Comparison of ENCODE assay signal across 8 mouse cellular contexts in the genomic region with DNA sequence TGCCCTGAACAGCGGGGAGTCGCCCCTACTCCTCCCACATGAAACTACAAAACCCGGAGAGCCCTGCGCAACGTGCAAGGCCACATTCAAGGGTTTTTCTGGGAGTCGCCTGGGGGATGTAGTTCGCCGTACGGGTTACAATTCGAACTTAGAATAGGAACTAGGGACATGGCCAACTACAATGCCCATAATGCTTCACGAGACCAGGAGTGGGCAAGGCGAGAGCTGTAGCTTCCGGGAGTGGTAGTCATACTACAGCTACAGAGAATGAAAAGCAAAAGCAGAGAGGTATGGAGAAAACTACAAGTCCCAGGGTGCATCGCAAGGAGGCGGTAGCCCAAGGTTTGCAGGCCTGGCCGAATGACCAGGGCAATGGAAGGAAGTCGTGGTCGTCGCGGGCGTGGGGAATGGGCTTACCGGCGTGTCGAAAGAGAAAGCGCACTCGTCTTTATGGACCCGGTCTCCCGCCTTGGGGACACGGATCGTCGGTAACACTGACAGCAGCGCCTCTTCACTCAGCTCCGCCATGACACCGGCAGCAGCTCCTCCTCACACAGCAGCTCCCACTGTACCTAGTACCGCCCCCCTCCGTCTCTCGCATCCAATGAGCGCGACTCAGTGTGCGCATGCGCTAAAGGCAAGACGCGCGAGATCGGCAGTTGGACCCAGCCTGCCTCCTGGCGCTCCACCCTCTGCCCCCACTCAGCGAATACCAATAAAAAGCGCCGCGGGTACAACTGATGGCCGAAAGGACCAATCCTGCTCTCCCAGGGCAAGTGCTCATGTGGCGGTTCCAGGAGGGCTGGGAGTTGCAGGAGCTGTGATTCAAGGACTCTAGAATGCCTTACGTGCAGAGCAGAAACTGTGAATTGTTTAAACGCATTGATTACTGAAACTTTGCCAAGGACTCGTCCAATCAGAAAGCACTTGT. TPM values are rescaled to one million over a fixed set of nuclear protein-coding genes. Genes with fewer than 3 reads are reported as not detected.
DNase-seq lines count a peak whose midpoint lies in the region; ATAC-seq and TF ChIP-seq lines count a peak whose summit lies in the region.

A gene (minus strand): TSS at position 617 of the 931 bp plus-strand sequence.
A gene (plus strand): TSS at position 680 of the 931 bp plus-strand sequence.

- peak within 1 kb of the TSS; percentile 79 for H3K9ac ChIP-seq in heart, embryonic 12.5 days
- H3K9ac ChIP-seq in kidney, postnatal 0 days (ENCODE audit: low read depth, low read length) = peak within 1 kb of the TSS; percentile 70
- H3K9ac ChIP-seq in liver, embryonic 11.5 days (ENCODE audit: low read depth, low read length) = peak within 1 kb of the TSS; percentile 95
- H3K9ac ChIP-seq in stomach, embryonic 14.5 days (replicated peaks; ENCODE audit: low read depth, low read length) = peak within 1 kb of the TSS; percentile 52

- peak within 1 kb of the TSS; percentile 85 for H3K27ac ChIP-seq in heart, embryonic 12.5 days (ENCODE audit: poor library complexity, severe bottlenecking)
- peak within 1 kb of the TSS; percentile 92 for H3K27ac ChIP-seq in kidney, postnatal 0 days
- peak within 1 kb of the TSS; percentile 75 for H3K27ac ChIP-seq in liver, embryonic 11.5 days (ENCODE audit: low read depth, low read length)
- H3K27ac ChIP-seq in stomach, embryonic 14.5 days (ENCODE audit: low read length) = peak within 1 kb of the TSS; percentile 84

- no peaks in the 10 kb centered on the region for H3K9me3 ChIP-seq in heart, embryonic 12.5 days (replicated peaks)
- no peaks in the 10 kb centered on the region for H3K9me3 ChIP-seq in kidney, postnatal 0 days (replicated peaks; ENCODE audit: low read length)
- H3K9me3 ChIP-seq in liver, embryonic 11.5 days (ENCODE audit: control insufficient read depth, low read length) = no peaks in the 10 kb centered on the region
- H3K9me3 ChIP-seq in stomach, embryonic 14.5 days (ENCODE audit: control insufficient read depth, low read depth, low read length) = no peaks in the 10 kb centered on the region

- under 1% methylated on average over 55 of the region's 55 CpGs for WGBS in heart, embryonic 12.5 days
- under 1% methylated on average over 55 of the region's 55 CpGs for WGBS in kidney, postnatal 0 days
- WGBS in liver, embryonic 11.5 days = under 1% methylated on average over 55 of the region's 55 CpGs
- under 1% methylated on average over 55 of the region's 55 CpGs for WGBS in stomach, embryonic 14.5 days

- peaks cover 47% of the 10 kb centered on the region for H3K36me3 ChIP-seq in heart, embryonic 12.5 days
- peaks cover 18% of the 10 kb centered on the region for H3K36me3 ChIP-seq in kidney, postnatal 0 days (ENCODE audit: insufficient read depth, low read length)
- H3K36me3 ChIP-seq in liver, embryonic 11.5 days (ENCODE audit: control insufficient read depth, insufficient read depth, low read length) = peaks cover 29% of the 10 kb centered on the region
- peaks cover 37% of the 10 kb centered on the region for H3K36me3 ChIP-seq in stomach, embryonic 14.5 days (ENCODE audit: control insufficient read depth, insufficient read depth, low read length)

- peak within 1 kb of the TSS; percentile 94 for H3K4me2 ChIP-seq in heart, embryonic 12.5 days
- H3K4me2 ChIP-seq in kidney, postnatal 0 days (ENCODE audit: low read length) = peak within 1 kb of the TSS; percentile 89
- H3K4me2 ChIP-seq in liver, embryonic 11.5 days = peak within 1 kb of the TSS; percentile 89
- H3K4me2 ChIP-seq in stomach, embryonic 14.5 days (replicated peaks; ENCODE audit: low read depth, low read length) = peak within 1 kb of the TSS; percentile 81

- H3K27me3 ChIP-seq in heart, embryonic 12.5 days (replicated peaks) = no peaks in the 10 kb centered on the region
- no peaks in the 10 kb centered on the region for H3K27me3 ChIP-seq in kidney, postnatal 0 days (ENCODE audit: insufficient read depth, low read length)
- no peaks in the 10 kb centered on the region for H3K27me3 ChIP-seq in liver, embryonic 11.5 days (replicated peaks; ENCODE audit: control insufficient read depth, insufficient read depth, low read length)
- H3K27me3 ChIP-seq in stomach, embryonic 14.5 days (ENCODE audit: control insufficient read depth, insufficient read depth, low read length) = no peaks in the 10 kb centered on the region

- peak; percentile 100 for DNase-seq in CD4-positive helper T cell, adult 2 months (ENCODE audit: low read depth, low spot score)
- DNase-seq in brain, embryonic 18.5 days (ENCODE audit: low read depth, low spot score) = peak; percentile 100
- peak; percentile 100 for DNase-seq in kidney, postnatal 0 days (ENCODE audit: low spot score)
- peak; percentile 98 for DNase-seq in liver, embryonic 11.5 days (ENCODE audit: low spot score)
- DNase-seq in naive thymus-derived CD4-positive, alpha-beta T cell, adult 2 months (ENCODE audit: low read depth) = peak; percentile 99

- peak; percentile 80 for ATAC-seq in erythroid progenitor cell, adult 5-6 weeks (replicated peaks; ENCODE audit: low FRiP score, poor library complexity, severe bottlenecking)
- ATAC-seq in heart, embryonic 12.5 days (ENCODE audit: insufficient number of reproducible peaks, low FRiP score) = peak; percentile 96
- ATAC-seq in kidney, postnatal 0 days (replicated peaks; ENCODE audit: low FRiP score, low read depth) = peak; percentile 94
- peak; percentile 89 for ATAC-seq in liver, embryonic 11.5 days (replicated peaks; ENCODE audit: low FRiP score)
- peak; percentile 93 for ATAC-seq in stomach, embryonic 14.5 days (ENCODE audit: insufficient number of reproducible peaks, insufficient read depth, low FRiP score, low read depth)

- peaks cover 19% of the 10 kb centered on the region for H3K4me1 ChIP-seq in heart, embryonic 12.5 days (replicated peaks)
- peaks cover 5% of the 10 kb centered on the region; the same call in 1 of the 2 replicates for H3K4me1 ChIP-seq in kidney, postnatal 0 days (replicated peaks; ENCODE audit: insufficient read depth, low read length)
- H3K4me1 ChIP-seq in liver, embryonic 11.5 days (replicated peaks; ENCODE audit: control insufficient read depth, insufficient read depth, low read length) = peaks cover 5% of the 10 kb centered on the region; the same call in 1 of the 2 replicates
- peaks cover 6% of the 10 kb centered on the region; the same call in 1 of the 2 replicates for H3K4me1 ChIP-seq in stomach, embryonic 14.5 days (ENCODE audit: control insufficient read depth, insufficient read depth, low read length)

- peak; percentile 45 for TF ChIP-seq CTCF in kidney, postnatal 0 days (IDR thresholded peaks at IDR 0.05; ENCODE audit: low read depth)

- H3K4me3 ChIP-seq in heart, embryonic 12.5 days = peak within 1 kb of the TSS; percentile 68
- peak within 1 kb of the TSS; percentile 67 for H3K4me3 ChIP-seq in kidney, postnatal 0 days (replicated peaks; ENCODE audit: low read depth, low read length)
- peak within 1 kb of the TSS; percentile 90 for H3K4me3 ChIP-seq in liver, embryonic 11.5 days (ENCODE audit: low read depth, low read length)
- H3K4me3 ChIP-seq in stomach, embryonic 14.5 days (ENCODE audit: low read depth, low read length) = peak within 1 kb of the TSS; percentile 69

RNA-seq across cellular contexts. Expression of the first gene that starts in this region (rescaled TPM):
- 35.6 and 60.5 TPM in 2 replicates for total RNA-seq in erythroid progenitor cell, adult 5-6 weeks (2015; ENCODE audit: low replicate concordance)
- 41.2 and 53.1 TPM in 2 replicates for total RNA-seq in erythroid progenitor cell, adult 5-6 weeks (2017; ENCODE audit: low replicate concordance)
- 119 and 121 TPM in 2 replicates for polyA plus RNA-seq in heart, embryonic 12.5 days (2016; fragmentation: Nextera tagmentation; extraction: Ambion mirVana)
- 96.6 and 106 TPM in 2 replicates for polyA plus RNA-seq in kidney, postnatal 0 days (2015; fragmentation: Nextera tagmentation; extraction: Ambion mirVana)
- 115 and 118 TPM in 2 replicates for polyA plus RNA-seq in liver, embryonic 11.5 days (2014; fragmentation: Nextera tagmentation; extraction: Ambion mirVana)
- polyA plus RNA-seq in stomach, embryonic 14.5 days (2014; fragmentation: Nextera tagmentation; extraction: Ambion mirVana) = 121 and 123 TPM in 2 replicates

RNA-seq across cellular contexts. Expression of the second gene that starts in this region (rescaled TPM):
- 529 and 565 TPM in 2 replicates for total RNA-seq in erythroid progenitor cell, adult 5-6 weeks (2015; ENCODE audit: low replicate concordance)
- 409 and 459 TPM in 2 replicates for total RNA-seq in erythroid progenitor cell, adult 5-6 weeks (2017; ENCODE audit: low replicate concordance)
- polyA plus RNA-seq in heart, embryonic 12.5 days (2016; fragmentation: Nextera tagmentation; extraction: Ambion mirVana) = 105 and 121 TPM in 2 replicates
- polyA plus RNA-seq in kidney, postnatal 0 days (2015; fragmentation: Nextera tagmentation; extraction: Ambion mirVana) = 85.1 and 91.2 TPM in 2 replicates
- 223 and 224 TPM in 2 replicates for polyA plus RNA-seq in liver, embryonic 11.5 days (2014; fragmentation: Nextera tagmentation; extraction: Ambion mirVana)
- polyA plus RNA-seq in stomach, embryonic 14.5 days (2014; fragmentation: Nextera tagmentation; extraction: Ambion mirVana) = 151 and 163 TPM in 2 replicates

Comparison
In these comparisons a context has a peak if more than half of its experiments do, and no peak if none do; other contexts are left out.
1. Peak in every context shown above with its lines: DNase-seq, ATAC-seq, H3K4me3 ChIP-seq and H3K27ac ChIP-seq.